Mouse (Mus musculus): ENCODE data around the gene Ncor1. TPM values are rescaled to one million over a fixed set of nuclear protein-coding genes. Genes with fewer than 3 reads are reported as not detected.

Gene Ncor1
- polyA plus RNA-seq, 1 experiment, result 76.2 TPM

- no peak for DNase-seq (ENCODE audit: low spot score)
Observed at GRCm38 (mm10) chr11:62266466-62267214, 191.7 kb downstream of the Ncor1 start.

Other genes starting within 250 kb of the Ncor1 start
- gene Adora2b, start 209.6 kb downstream of the Ncor1 start, polyA plus RNA-seq (2012; rRNA removed), result 42.5 and 43.9 TPM in 2 replicates
- 20.0 and 22.4 TPM in 2 replicates for gene Zswim7, start 177.2 kb downstream of the Ncor1 start, polyA plus RNA-seq (2012; rRNA removed)
- 17.3 and 19.1 TPM in 2 replicates for gene Ttc19, start 177.1 kb downstream of the Ncor1 start, polyA plus RNA-seq (2012; rRNA removed)
- gene Pigl, start 81 bp downstream of the Ncor1 start, polyA plus RNA-seq (2012; rRNA removed), result 8.7 and 9.4 TPM in 2 replicates
- gene Cenpv, start 80.7 kb upstream of the Ncor1 start, polyA plus RNA-seq (2012; rRNA removed), result 30.7 and 38.1 TPM in 2 replicates
- gene Ubb, start 92.6 kb upstream of the Ncor1 start, polyA plus RNA-seq (2012; rRNA removed), result 2,108 and 2,141 TPM in 2 replicates
- gene Trpv2, start 115.9 kb upstream of the Ncor1 start, polyA plus RNA-seq (2012; rRNA removed), result 52.6 and 62.0 TPM in 2 replicates
- gene Lrrc75a, start 190.0 kb upstream of the Ncor1 start, polyA plus RNA-seq (2012; rRNA removed), result 14.0 and 15.4 TPM in 2 replicates
- 73.5 and 89.4 TPM in 2 replicates for gene Mmgt2, start 190.1 kb upstream of the Ncor1 start, polyA plus RNA-seq (2012; rRNA removed)

Measured in urinary bladder, adult 2 months (tissue).